Mouse (Mus musculus): ENCODE data around the gene Anxa2. TPM values are rescaled to one million over a fixed set of nuclear protein-coding genes. Genes with fewer than 3 reads are reported as not detected.
A peak's percentile ranks its signal among the peaks of the same experiment; 100 is the strongest.

Anxa2 gene
- total RNA-seq (2021), result 1 to 10 TPM; 8.5 to 9.4 TPM

- peak in 1 of 2 experiments; percentile 23 for DNase-seq (ENCODE audit: extremely low spot score in 1 of 2, low spot score in 1 of 2)
These were observed at the start of gene Anxa2 for GRCm38 (mm10) chr9:69453066-69453900. TSS of gene Anxa2 (plus strand) at chr9:69453620.

- no peak for DNase-seq (ENCODE audit: extremely low spot score in 1 of 2, low spot score in 1 of 2)
These were observed 48.7 kb upstream of the Anxa2 start for GRCm38 (mm10) chr9:69404671-69405070.

GRCm38 (mm10) chr9:69419476-69419875, 33.9 kb upstream of the Anxa2 start:
- DNase-seq (ENCODE audit: extremely low spot score in 1 of 2, low spot score in 1 of 2), result no peak

- DNase-seq (ENCODE audit: extremely low spot score in 1 of 2, low spot score in 1 of 2), result no peak
These were observed 22.9 kb upstream of the Anxa2 start for GRCm38 (mm10) chr9:69430531-69430930.

GRCm38 (mm10) chr9:69431863-69432555, 21.4 kb upstream of the Anxa2 start:
- no peak for DNase-seq (ENCODE audit: extremely low spot score in 1 of 2, low spot score in 1 of 2)

- no peak for DNase-seq (ENCODE audit: extremely low spot score in 1 of 2, low spot score in 1 of 2)
These were observed 18.2 kb upstream of the Anxa2 start for GRCm38 (mm10) chr9:69435194-69435593.

GRCm38 (mm10) chr9:69435662-69436061, 17.8 kb upstream of the Anxa2 start:
- no peak for DNase-seq (ENCODE audit: extremely low spot score in 1 of 2, low spot score in 1 of 2)

- DNase-seq (ENCODE audit: extremely low spot score in 1 of 2, low spot score in 1 of 2), result no peak
These were observed 13.5 kb upstream of the Anxa2 start for GRCm38 (mm10) chr9:69439805-69440357.

GRCm38 (mm10) chr9:69442471-69443038, 10.9 kb upstream of the Anxa2 start:
- no peak for DNase-seq (ENCODE audit: extremely low spot score in 1 of 2, low spot score in 1 of 2)

GRCm38 (mm10) chr9:69443203-69443602, 10.2 kb upstream of the Anxa2 start:
- DNase-seq (ENCODE audit: extremely low spot score in 1 of 2, low spot score in 1 of 2), result no peak

- DNase-seq (ENCODE audit: extremely low spot score in 1 of 2, low spot score in 1 of 2), result no peak
These were observed 4.6 kb upstream of the Anxa2 start for GRCm38 (mm10) chr9:69448801-69449200.

GRCm38 (mm10) chr9:69450636-69451035, 2.8 kb upstream of the Anxa2 start:
- DNase-seq (ENCODE audit: extremely low spot score in 1 of 2, low spot score in 1 of 2), result no peak

GRCm38 (mm10) chr9:69451886-69452810, 1.3 kb upstream of the Anxa2 start:
- DNase-seq (ENCODE audit: extremely low spot score in 1 of 2, low spot score in 1 of 2), result no peak

- DNase-seq (ENCODE audit: extremely low spot score in 1 of 2, low spot score in 1 of 2), result no peak
These were observed 664 bp downstream of the Anxa2 start for GRCm38 (mm10) chr9:69453901-69454666.

- no peak for DNase-seq (ENCODE audit: extremely low spot score in 1 of 2, low spot score in 1 of 2)
These were observed 1.3 kb downstream of the Anxa2 start for GRCm38 (mm10) chr9:69454691-69455090.

GRCm38 (mm10) chr9:69455391-69455790, 2.0 kb downstream of the Anxa2 start:
- DNase-seq (ENCODE audit: extremely low spot score in 1 of 2, low spot score in 1 of 2), result no peak

GRCm38 (mm10) chr9:69456406-69457075, 3.1 kb downstream of the Anxa2 start:
- no peak for DNase-seq (ENCODE audit: extremely low spot score in 1 of 2, low spot score in 1 of 2)

GRCm38 (mm10) chr9:69457143-69457542, 3.7 kb downstream of the Anxa2 start:
- no peak for DNase-seq (ENCODE audit: extremely low spot score in 1 of 2, low spot score in 1 of 2)
